Mouse (Mus musculus) frontal cortex, postnatal 14 days (tissue): ENCODE results near the gene Speer4f1.
"Not testable (repeated sequence)": the region's sequence is repeated elsewhere in the genome, so short reads cannot be mapped to it uniquely, and the experiment has no call there.

ENCODE experiments used
- DNase-seq, 2 experiments: peaks; one replicate each; pipeline ENCODE4 v3.0.0; 2022; ENCODE audit warnings: low spot score in 2 of 2

The Speer4f1 gene

DNA sequence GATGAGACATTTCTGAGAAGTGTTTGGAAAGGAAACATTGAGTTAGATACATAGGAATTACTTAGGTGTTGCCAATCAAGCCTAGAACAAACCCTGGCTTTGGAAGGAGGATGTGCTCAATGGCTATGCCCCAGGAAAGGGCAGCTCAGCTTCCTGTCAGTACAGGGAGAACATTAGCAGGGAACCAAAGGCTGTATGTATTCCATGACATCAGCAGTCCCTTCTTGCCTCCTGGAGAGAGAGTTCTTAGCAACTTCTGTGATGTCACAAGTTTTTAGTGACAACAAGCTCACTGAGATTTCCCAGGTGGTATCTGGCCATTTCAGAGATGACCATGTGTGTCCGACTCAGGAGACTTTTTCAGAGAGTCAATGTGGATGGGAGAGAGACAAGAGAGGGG lies at the start of gene Speer4f1:
Gene Speer4f1 (plus strand): TSS at position 301 of the 400 bp plus-strand sequence.
- DNase-seq, result not testable (repeated sequence)

DNA sequence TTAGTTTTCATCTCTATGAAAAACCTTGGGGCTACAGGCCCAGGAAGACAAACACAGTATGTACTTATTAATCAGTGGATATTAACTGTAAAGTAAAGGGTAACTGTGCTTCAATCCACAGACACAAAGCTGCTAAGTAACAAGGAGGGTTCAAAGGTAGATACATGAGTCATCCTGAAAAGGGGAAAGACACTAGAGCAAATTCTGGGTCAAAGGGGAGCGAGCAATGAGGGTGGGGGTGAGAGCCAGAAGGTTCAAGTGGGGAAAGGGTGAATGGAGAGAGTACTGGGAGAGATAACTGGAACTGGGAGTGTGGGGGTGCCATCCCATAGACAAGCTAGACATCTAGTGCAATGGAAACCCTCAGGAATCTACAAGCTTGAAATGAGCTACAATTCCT lies 49.0 kb upstream of the Speer4f1 start:
- no peak for DNase-seq

DNA sequence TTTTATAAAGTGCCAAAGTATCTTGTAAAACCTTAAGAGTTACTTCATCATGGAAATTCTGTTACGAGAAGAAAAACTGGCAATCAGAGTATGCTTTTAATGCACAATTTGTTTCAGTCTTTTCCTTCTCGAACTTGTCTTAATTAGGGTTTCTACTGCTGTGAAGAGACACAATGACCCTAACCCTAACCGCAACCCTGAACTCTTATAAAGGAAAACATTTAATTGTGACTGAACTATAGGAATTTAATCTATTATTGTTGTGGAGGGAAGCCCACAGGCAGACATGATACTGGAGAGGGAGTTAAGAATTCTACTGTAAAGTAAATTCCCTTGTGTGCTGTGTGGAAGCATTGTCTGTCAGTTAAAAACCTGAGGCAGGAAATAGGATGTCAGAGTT lies 41.2 kb upstream of the Speer4f1 start:
- DNase-seq, result no peak

DNA sequence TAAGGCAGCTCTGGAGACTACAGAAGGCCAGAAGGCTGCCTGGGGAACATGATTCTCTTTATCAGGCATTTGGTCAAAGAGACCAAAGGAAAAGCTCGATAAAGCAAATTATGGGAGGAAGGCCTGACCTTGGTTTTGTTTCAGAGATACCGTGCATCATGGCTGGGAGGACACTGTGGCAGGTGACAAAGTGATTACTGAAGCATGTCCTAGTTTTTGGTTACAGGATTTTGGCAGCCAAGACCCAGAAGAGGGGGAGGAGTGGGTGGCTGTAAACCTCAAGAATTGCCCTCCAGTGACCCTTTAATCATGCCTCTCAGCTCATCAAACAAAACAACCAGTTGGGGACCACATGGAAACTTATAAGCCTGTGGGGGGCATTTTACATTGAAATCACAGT lies 39.7 kb upstream of the Speer4f1 start:
- no peak for DNase-seq

DNA sequence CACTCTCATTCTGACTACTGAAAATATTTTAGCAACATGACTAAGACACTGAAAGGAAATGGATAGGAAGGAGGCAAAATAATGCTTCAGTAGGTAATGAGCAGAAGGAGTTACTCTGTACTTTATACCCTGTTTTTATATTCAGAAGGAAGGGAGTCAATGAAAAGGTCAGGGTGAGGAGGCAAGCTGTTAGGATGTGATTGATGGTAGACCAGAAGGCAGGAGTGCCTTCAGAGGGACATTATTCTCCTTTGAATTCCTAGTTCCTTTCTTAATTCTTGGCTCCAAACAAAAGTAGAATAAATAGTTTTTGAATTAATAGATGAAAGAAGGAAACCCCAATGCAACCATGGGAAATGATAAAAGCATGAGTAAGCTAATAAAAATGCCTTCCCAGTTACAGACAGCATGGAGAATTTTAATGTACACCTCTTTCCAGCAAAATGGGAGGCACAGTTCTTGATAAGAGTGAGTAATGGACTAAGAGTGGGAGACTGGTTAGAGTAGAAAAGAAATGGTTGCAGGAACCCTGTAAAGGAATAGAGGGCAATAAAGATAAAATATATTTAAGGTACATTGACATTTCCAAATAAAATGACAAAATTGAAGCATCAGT lies 36.3 kb upstream of the Speer4f1 start:
- DNase-seq, result no peak

DNA sequence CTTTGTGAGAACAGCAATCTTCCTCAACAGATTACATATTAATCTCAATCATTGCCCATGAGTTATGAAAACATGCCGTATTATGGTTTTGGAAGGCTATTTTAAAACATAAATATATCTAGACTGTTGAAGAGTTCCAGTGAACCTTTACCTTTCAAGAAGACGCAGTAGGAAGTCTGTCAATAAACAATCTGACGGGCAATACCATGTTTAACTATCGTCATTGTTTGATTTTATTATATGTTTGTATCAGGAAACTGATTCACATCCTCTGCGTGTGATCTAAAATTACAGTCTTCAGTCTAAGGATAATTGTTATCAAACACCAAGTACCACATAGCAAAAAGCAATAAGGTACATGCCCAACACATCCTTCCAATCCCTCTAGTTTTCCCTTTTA lies 21.8 kb upstream of the Speer4f1 start:
- no peak for DNase-seq

DNA sequence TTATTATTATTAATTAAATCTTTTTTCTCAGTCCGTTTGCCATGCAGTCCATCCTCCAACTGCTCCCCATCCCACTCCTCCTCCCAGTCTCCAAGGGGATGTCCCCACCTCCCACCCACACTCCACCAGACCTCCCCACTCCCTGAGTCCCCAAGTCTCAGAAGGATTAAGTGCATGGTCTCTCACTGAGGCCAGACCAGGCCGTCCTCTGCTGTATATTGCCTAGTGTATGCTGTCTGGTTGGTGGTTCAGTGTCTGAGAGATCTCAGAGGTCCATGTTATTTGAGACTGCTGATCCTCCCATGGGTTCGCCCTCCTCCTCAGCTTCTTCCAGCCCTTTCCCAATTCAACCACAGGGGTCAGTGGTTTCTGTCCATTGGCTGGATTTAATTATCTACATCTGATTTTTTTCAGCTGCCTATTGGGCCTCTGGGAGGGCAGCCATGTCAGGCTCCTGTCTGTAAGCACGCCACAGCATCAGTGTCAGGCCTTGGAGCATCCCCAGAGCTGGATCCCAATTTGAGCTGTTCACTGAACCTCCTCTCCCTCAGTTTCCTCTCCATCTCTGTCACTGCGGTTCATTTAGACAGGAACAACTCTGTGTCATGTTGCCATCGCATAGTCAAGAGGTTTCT lies 20.8 kb upstream of the Speer4f1 start:
- DNase-seq, result no peak

DNA sequence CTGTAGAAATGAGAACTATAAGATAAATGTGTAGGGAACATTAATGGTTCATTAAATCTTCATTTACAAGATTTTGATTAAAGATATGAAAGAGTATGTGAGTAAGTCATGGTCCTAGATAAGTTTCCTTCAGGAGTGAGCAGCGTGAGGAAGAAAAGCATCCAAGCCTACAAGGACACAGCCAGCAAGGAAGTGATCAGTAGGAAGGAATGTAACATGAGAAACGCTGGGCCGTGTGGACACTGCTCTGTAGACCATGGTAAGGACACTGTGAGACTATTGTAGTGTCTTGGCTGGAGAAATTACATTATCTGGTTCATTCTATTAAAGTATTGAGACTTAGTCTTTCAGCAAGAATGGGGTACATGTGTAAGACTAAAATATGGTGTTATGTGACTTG lies 19.2 kb upstream of the Speer4f1 start:
- no peak for DNase-seq

DNA sequence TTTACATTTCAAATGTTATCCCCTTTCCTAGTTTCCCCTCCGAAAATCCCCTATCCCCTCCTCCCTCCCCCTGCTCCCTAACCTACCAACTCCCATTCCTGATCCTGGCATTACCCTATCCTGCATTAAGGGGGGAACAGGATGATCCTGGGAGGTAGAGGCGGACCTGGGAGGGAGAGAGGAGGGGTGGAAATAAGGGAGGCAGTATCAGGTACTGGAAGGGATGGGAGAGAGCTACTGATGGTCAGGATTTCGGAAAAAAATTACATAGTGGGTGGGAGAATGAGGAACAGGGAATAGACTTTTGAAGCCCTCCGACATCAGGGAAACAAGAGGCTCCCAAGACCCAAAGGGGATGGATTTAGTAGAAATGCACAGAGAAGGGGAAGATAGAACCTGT lies 7.8 kb upstream of the Speer4f1 start:
- not testable (repeated sequence) for DNase-seq

DNA sequence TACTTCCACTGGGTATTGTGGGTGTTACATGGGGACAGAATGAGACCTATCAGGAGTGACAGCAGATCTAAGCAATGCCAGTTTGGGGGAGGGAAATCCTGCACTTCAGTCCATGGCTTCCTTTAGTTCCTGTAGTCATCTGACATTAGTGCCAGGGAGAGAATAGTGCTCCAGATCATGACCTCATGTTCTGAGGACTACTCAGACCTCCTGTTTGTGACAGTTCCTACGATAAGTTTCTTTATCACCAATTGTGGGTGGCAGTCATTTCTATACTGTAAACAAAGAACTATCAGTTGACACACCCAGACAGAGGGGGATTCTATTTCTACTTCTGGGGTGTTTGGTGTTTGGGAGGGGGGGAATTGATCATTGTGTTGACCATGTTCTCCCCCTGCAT lies 578 bp downstream of the Speer4f1 start:
- DNase-seq, result no peak

DNA sequence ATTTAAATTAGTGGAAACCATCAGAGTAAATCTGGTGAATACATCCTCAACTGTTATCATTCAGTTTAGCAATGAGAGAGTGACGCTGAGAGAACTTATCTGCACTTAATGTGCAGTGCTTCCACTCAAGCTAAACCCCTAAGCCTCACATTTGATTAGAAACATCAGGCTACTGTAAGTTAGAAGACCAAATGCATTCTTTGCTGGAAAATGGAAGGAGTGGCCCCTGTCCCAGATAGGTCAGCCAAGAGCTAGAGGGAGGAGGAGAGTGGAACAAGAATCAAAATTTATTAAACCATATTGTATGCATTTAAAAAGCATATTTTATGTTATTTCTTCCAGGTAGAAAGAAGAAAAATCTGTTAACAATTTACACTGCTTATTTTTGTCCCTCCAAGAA lies 14.0 kb downstream of the Speer4f1 start:
- no peak for DNase-seq

DNA sequence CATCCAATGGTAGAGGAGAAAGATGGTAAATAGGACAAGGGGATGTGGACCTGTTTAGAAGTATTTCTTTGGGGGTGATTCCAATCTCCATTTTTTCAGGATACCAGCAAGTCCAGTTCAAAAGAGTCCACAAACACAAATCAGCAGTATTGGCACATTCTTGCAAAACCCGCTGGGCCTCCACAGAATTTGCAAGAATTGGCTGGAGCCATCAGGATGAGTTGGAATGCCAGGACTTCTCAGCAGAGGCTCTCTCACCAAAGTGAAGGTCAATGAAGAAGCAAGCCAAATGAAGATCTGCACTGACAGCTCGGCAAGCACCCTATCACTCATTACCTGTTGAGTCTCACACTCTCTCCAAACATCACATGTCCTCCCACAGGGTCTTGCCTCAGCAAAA lies 19.7 kb downstream of the Speer4f1 start:
- DNase-seq, result no peak

DNA sequence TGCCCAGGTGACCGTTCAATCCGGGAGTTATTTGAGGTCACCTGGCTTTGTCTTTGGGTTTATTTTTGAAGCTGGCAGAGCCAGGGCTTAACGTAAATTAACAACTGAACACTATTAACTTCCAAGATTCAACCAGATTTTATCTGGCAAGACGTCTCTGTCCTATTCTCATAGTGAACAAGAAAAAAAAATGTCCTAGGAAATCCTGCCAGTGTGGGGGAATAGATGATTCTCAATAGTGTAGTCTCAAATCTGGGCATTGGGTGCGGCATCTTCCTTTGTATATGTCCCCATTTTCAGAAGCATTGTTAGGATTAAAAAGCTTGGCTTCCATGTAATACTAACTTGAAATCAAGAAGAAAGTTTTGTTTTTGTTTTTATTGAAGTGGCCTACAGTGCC lies 20.8 kb downstream of the Speer4f1 start:
- no peak for DNase-seq

DNA sequence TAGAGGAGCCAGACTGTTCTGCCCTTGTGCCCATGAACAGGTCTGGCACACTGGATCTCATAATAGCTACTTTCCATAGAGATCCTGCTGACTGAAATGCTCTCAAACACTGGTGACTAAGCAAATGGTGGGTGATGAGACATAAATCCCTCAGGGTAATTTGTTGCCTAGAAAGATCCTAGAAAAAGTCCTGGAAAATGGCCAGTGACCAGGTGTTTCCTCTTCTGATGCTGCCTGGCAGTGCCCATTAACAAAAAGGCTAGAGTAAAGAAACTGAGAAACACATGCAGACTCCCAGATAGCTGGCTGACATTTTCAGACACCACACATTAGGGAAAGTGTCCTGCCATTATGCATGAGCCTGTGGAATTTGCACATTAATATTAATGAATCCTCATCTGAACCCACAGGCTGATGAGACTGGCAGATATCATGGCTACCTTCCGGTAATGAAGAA lies 24.0 kb downstream of the Speer4f1 start:
- DNase-seq, result no peak

DNA sequence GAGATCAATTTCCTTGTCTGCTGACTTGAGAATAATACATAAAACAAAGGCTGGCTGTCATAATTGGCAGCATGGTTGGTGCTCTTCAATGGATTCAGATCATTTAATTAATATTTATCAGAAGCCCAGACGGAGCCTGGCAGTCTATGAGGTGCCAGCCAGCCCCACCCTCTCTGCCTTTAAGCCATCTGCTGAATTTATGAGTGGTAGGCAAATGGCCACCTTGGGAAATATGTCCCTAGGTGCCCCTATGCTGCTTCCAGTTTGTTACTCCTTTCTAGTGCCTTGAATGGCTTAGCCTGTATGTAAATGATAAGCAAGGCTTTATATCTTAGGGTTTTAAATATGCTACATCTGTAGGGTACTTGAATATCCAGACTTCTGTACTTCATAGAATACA lies 25.0 kb downstream of the Speer4f1 start:
- DNase-seq, result no peak

DNA sequence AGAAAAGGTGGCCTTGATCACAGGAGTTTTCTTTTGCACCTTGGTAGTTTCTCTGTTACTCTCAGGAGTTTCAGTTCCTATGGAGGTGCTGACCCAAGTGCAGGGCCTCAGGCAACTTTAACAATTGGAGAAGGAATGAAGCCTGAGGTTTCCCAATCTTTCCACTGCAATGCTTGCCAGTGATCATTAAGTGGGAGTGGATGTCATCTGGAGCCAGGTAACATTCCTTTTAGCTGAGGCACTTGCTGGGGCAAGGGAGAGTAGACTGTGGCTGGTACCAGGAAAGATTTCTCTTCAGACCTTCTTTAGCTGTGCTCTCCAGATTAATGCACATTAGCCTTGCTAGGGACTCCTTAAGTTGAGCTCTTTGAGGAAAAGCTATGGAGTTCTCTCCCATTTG lies 29.6 kb downstream of the Speer4f1 start:
- DNase-seq, result no peak

DNA sequence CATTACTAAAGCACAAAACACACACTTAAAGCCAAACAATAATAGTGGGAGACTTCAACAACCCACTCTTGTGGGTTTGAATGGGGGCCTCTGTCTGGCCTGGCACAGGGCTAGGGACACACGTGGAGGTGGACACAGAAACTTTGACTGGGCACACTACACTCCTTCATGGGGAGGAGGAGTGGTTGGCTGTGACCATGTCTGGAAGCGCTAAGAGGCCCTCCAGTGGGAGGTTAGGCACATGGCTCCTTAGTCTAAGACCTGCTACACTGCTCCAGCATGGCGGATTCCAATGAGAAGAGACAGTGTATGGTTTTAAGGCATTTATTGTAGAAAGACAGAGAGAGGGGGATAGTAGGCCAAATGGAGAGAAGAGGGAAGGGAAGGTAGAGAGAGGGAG lies 32.1 kb downstream of the Speer4f1 start:
- no peak for DNase-seq
